In genomic region chr8:105275840-105276239, GRCm38 (mm10) we compare ENCODE assay signal across 8 mouse cellular contexts. TPM values are rescaled to one million over a fixed set of nuclear protein-coding genes. Genes with fewer than 3 reads are reported as not detected.
DNase-seq lines count a peak whose midpoint lies in the region; ATAC-seq and TF ChIP-seq lines count a peak whose summit lies in the region.

Nol3 (plus strand) TSS chr8:105276140.

- 5% methylated on average over 10 of the region's 10 CpGs for WGBS in forebrain, embryonic 12.5 days
- WGBS in hindbrain, embryonic 13.5 days, result 4% methylated on average over 10 of the region's 10 CpGs
- WGBS in midbrain, postnatal 0 days, result 3% methylated on average over 10 of the region's 10 CpGs

- ATAC-seq in forebrain, embryonic 12.5 days (ENCODE audit: low FRiP score), result peak; percentile 3; the same call in 1 of the 2 replicates
- no peak for ATAC-seq in hindbrain, embryonic 13.5 days (ENCODE audit: low FRiP score)
- no peak for ATAC-seq in midbrain, postnatal 0 days (ENCODE audit: low FRiP score)

- DNase-seq in left cerebral cortex, adult 8-10 months (ENCODE audit: low spot score in 2 of 2), result no peak
- no peak for DNase-seq in left cerebral cortex, postnatal 36 days (ENCODE audit: low spot score in 2 of 2)
- DNase-seq in midbrain, postnatal 0 days (ENCODE audit: low spot score), result no peak
- DNase-seq in urinary bladder, adult 2 months (ENCODE audit: low spot score), result no peak
- no peak for DNase-seq in kidney, postnatal 25 days
- no peak for DNase-seq in cerebellum, adult 18-20 months

- no peaks in the 10 kb centered on the region for H3K9me3 ChIP-seq in forebrain, embryonic 12.5 days
- H3K9me3 ChIP-seq in hindbrain, embryonic 13.5 days, result no peaks in the 10 kb centered on the region
- no peaks in the 10 kb centered on the region for H3K9me3 ChIP-seq in midbrain, postnatal 0 days (ENCODE audit: low read length)

- intact Hi-C loops in left cerebral cortex, postnatal 36 days (cut with DNase I), result no loop called here

- H3K27me3 ChIP-seq in forebrain, embryonic 12.5 days, result peaks cover 99% of the 10 kb centered on the region
- peaks cover 99% of the 10 kb centered on the region for H3K27me3 ChIP-seq in hindbrain, embryonic 13.5 days
- peaks cover 37% of the 10 kb centered on the region for H3K27me3 ChIP-seq in midbrain, postnatal 0 days (ENCODE audit: insufficient read depth, low read length)

- peaks cover 30% of the 10 kb centered on the region for H3K4me1 ChIP-seq in forebrain, embryonic 12.5 days
- H3K4me1 ChIP-seq in hindbrain, embryonic 13.5 days (replicated peaks), result peaks cover 29% of the 10 kb centered on the region
- peaks cover 14% of the 10 kb centered on the region for H3K4me1 ChIP-seq in midbrain, postnatal 0 days (ENCODE audit: insufficient read depth, low read length)

- no peak for TF ChIP-seq CTCF in midbrain, postnatal 0 days (IDR thresholded peaks at IDR 0.05)

- peak within 1 kb of the TSS; percentile 68 for H3K4me2 ChIP-seq in forebrain, embryonic 12.5 days
- H3K4me2 ChIP-seq in hindbrain, embryonic 13.5 days, result peak within 1 kb of the TSS; percentile 74
- peak within 1 kb of the TSS; percentile 89 for H3K4me2 ChIP-seq in midbrain, postnatal 0 days (ENCODE audit: low read depth, low read length, poor library complexity, severe bottlenecking)

- peak within 1 kb of the TSS; percentile 62 for H3K9ac ChIP-seq in forebrain, embryonic 12.5 days
- peak within 1 kb of the TSS; percentile 63 for H3K9ac ChIP-seq in hindbrain, embryonic 13.5 days
- peak within 1 kb of the TSS; percentile 60 for H3K9ac ChIP-seq in midbrain, postnatal 0 days (replicated peaks; ENCODE audit: low read length, poor library complexity, severe bottlenecking)

- peak within 1 kb of the TSS; percentile 42 for H3K4me3 ChIP-seq in forebrain, embryonic 12.5 days (replicated peaks)
- H3K4me3 ChIP-seq in hindbrain, embryonic 13.5 days, result peak within 1 kb of the TSS; percentile 42
- H3K4me3 ChIP-seq in midbrain, postnatal 0 days (ENCODE audit: low read depth, low read length), result peak within 1 kb of the TSS; percentile 47

- H3K36me3 ChIP-seq in forebrain, embryonic 12.5 days (replicated peaks), result peaks cover 7% of the 10 kb centered on the region; the same call in 1 of the 2 replicates
- peaks cover 16% of the 10 kb centered on the region for H3K36me3 ChIP-seq in hindbrain, embryonic 13.5 days
- peaks cover 10% of the 10 kb centered on the region for H3K36me3 ChIP-seq in midbrain, postnatal 0 days (ENCODE audit: insufficient read depth, low read length)

- H3K27ac ChIP-seq in forebrain, embryonic 12.5 days, result no peak within 1 kb of the TSS
- no peak within 1 kb of the TSS for H3K27ac ChIP-seq in hindbrain, embryonic 13.5 days
- 0 out of 2 replicates have a peak within 1 kb of the TSS, but pooled peaks have one; percentile 38 for H3K27ac ChIP-seq in midbrain, postnatal 0 days (ENCODE audit: low read depth, low read length)

RNA-seq across cellular contexts. Expression of gene Nol3, which starts in this region (rescaled TPM):
- 10 to 100 TPM; 10.6 to 13.8 (median 13.1) TPM for total RNA-seq in left cerebral cortex, adult 8-10 months (2022)
- 10 to 100 TPM in 1 of 2 experiments, 1 to 10 TPM in 1; 9.2 to 11.8 TPM for total RNA-seq in left cerebral cortex, postnatal 36 days (2021)
- polyA plus RNA-seq in forebrain, embryonic 12.5 days (2016; fragmentation: Nextera tagmentation; extraction: Ambion mirVana), result 3.3 TPM in 2 replicates
- 3.9 and 4.5 TPM in 2 replicates for polyA plus RNA-seq in hindbrain, embryonic 13.5 days (2015; fragmentation: Nextera tagmentation; extraction: Ambion mirVana)
- 2.0 and 2.3 TPM in 2 replicates for total RNA-seq in midbrain, postnatal 0 days (2014; rRNA removed)
- 6.5 and 8.1 TPM in 2 replicates for polyA plus RNA-seq in midbrain, postnatal 0 days (2015; fragmentation: Nextera tagmentation; extraction: Ambion mirVana)
- 2.8 and 4.0 TPM in 2 replicates for polyA plus RNA-seq in urinary bladder, adult 2 months (2012; rRNA removed)
